Comparison of ENCODE assay signal across 9 mouse cellular contexts in the genomic region with DNA sequence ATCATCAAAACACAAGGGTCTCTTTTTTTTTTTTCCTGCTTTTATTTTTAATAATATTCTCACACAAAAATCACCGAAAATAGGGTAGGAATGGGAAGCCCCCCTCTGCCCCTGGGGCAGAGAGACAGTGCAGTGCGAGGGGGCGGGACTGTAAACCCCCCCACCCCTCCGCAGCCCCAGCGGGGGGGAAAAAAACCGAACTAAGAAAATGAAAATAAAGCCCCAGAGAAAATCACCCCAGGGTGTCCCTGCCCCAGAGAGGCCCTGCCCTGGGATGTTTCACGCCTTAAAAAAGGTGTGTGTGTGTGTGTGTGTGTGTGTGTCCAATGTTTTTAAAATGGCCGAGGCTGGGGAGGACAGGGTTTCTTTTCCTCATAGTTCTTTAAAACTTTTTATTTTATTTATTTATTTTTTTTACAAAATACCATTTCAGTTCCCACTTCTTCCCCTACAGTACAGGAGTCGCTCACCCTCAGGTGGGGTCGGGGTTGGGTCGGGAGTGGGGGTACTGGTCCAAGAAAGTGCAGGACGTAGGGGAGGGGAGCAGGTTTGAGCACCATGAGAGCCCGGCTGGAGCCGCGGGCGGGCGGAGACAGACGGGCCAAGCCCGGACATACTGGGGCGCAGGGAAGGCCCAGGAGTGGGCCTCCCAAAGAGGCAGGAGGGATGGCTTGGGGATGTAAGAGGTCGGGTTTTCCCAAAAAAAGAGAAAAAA. TPM values are rescaled to one million over a fixed set of nuclear protein-coding genes. Genes with fewer than 3 reads are reported as not detected.
DNase-seq lines count a peak whose midpoint lies in the region; ATAC-seq and TF ChIP-seq lines count a peak whose summit lies in the region.
"Had no signal": no experiment of that assay in that cellular context is flagged by ENCODE, and none has a peak within 500 bp of the region (broad histone marks: within the 10 kb centered on the region; RNA-seq: fewer than 3 reads in every experiment).

No protein-coding gene starts in this region.

- H3K4me1 ChIP-seq in heart, embryonic 10.5 days: peaks cover 57% of the 10 kb centered on the region
- no peaks in the 10 kb centered on the region; the same call in 1 of the 2 replicates for H3K4me1 ChIP-seq in brown adipose tissue, adult 24 weeks (ENCODE audit: control insufficient read depth, insufficient read depth, insufficient read length, low read length)
- H3K4me1 ChIP-seq in forebrain, postnatal 0 days (ENCODE audit: insufficient read depth): peaks cover 10% of the 10 kb centered on the region; the same call in 1 of the 2 replicates
- peaks cover 52% of the 10 kb centered on the region for H3K4me1 ChIP-seq in liver, embryonic 12.5 days

- no peaks in the 10 kb centered on the region for H3K9me3 ChIP-seq in heart, embryonic 10.5 days
- no peaks in the 10 kb centered on the region for H3K9me3 ChIP-seq in forebrain, postnatal 0 days (ENCODE audit: low read length)
- H3K9me3 ChIP-seq in liver, embryonic 12.5 days (replicated peaks): no peaks in the 10 kb centered on the region

- WGBS in heart, embryonic 10.5 days: 13% methylated on average over 21 of the region's 21 CpGs
- WGBS in forebrain, postnatal 0 days: 34% methylated on average over 21 of the region's 21 CpGs
- WGBS in liver, embryonic 12.5 days (ENCODE audit: insufficient replicate concordance): 43% methylated on average over 21 of the region's 21 CpGs

- peaks cover 10% of the 10 kb centered on the region for H3K27me3 ChIP-seq in heart, embryonic 10.5 days (ENCODE audit: insufficient read depth, poor library complexity, severe bottlenecking)
- no peaks in the 10 kb centered on the region for H3K27me3 ChIP-seq in forebrain, postnatal 0 days (ENCODE audit: insufficient read depth, low read length)
- H3K27me3 ChIP-seq in liver, embryonic 12.5 days (replicated peaks): peaks cover 8% of the 10 kb centered on the region; the same call in 1 of the 2 replicates
- H3K27me3 ChIP-seq: Patski had no signal

- no peak for DNase-seq in heart, embryonic 10.5 days (ENCODE audit: low spot score)
- no peak for DNase-seq in heart, postnatal 10 days
- DNase-seq in forebrain, postnatal 0 days: no peak
- DNase-seq in adrenal gland, adult 18-20 months (ENCODE audit: low spot score in 2 of 2): no peak
- DNase-seq in spleen, adult 18-20 months: no peak
- DNase-seq in right cerebral cortex, postnatal 36 days (ENCODE audit: low spot score in 2 of 2): no peak

- H3K9ac ChIP-seq in forebrain, postnatal 0 days: no peak overlapping the region
- H3K9ac ChIP-seq in liver, embryonic 12.5 days: peak overlapping the region; percentile 59; the same call in 1 of the 2 replicates

- H3K4me2 ChIP-seq in forebrain, postnatal 0 days (ENCODE audit: low read depth): no peak overlapping the region
- peak overlapping the region; percentile 94 for H3K4me2 ChIP-seq in liver, embryonic 12.5 days

- no peak for ATAC-seq in forebrain, postnatal 0 days
- no peak for ATAC-seq in liver, embryonic 12.5 days
- ATAC-seq: Patski had no signal

- intact Hi-C loops in heart, postnatal 10 days (cut with DNase I): no loop called here

- peaks cover 43% of the 10 kb centered on the region for H3K36me3 ChIP-seq in heart, embryonic 10.5 days
- peaks cover 43% of the 10 kb centered on the region for H3K36me3 ChIP-seq in forebrain, postnatal 0 days (ENCODE audit: insufficient read depth)
- H3K36me3 ChIP-seq in liver, embryonic 12.5 days: peaks cover 43% of the 10 kb centered on the region

- peak overlapping the region; percentile 77 for H3K4me3 ChIP-seq in heart, embryonic 10.5 days
- peak overlapping the region; percentile 85 for H3K4me3 ChIP-seq in brown adipose tissue, adult 24 weeks (ENCODE audit: insufficient read depth, low read depth, low read length)
- H3K4me3 ChIP-seq in forebrain, postnatal 0 days (ENCODE audit: low read depth, low read length): no peak overlapping the region
- H3K4me3 ChIP-seq in liver, embryonic 12.5 days: peak overlapping the region; percentile 79; the same call in 1 of the 2 replicates

- peak overlapping the region; percentile 99 for H3K27ac ChIP-seq in heart, embryonic 10.5 days
- peak overlapping the region; percentile 55 for H3K27ac ChIP-seq in brown adipose tissue, adult 24 weeks (replicated peaks; ENCODE audit: low read depth, low read length)
- H3K27ac ChIP-seq in forebrain, postnatal 0 days (ENCODE audit: low read depth, low read length): peak overlapping the region; percentile 41; the same call in 1 of the 2 replicates
- H3K27ac ChIP-seq in liver, embryonic 12.5 days: peak overlapping the region; percentile 95

- TF ChIP-seq CTCF in forebrain, postnatal 0 days (IDR thresholded peaks at IDR 0.05; ENCODE audit: low read depth): no peak

RNA-seq across cellular contexts. Expression of a gene that starts 0.6 kb away (rescaled TPM):
- polyA plus RNA-seq in heart, embryonic 10.5 days (2016; fragmentation: Nextera tagmentation; extraction: Ambion mirVana): 38.9 and 52.5 TPM in 2 replicates
- total RNA-seq in heart, postnatal 10 days (2021): 10 to 100 TPM; 53.3 to 54.0 TPM
- 4.1 and 8.3 TPM in 2 replicates for polyA plus RNA-seq in brown adipose tissue, adult 24 weeks (2012; ENCODE audit: insufficient read depth, insufficient read length, missing spikeins)
- 2.0 and 2.4 TPM in 2 replicates for total RNA-seq in forebrain, postnatal 0 days (2014; rRNA removed)
- 6.8 and 7.7 TPM in 2 replicates for polyA plus RNA-seq in forebrain, postnatal 0 days (2015; fragmentation: Nextera tagmentation; extraction: Ambion mirVana)
- 14.4 and 15.4 TPM in 2 replicates for polyA plus RNA-seq in liver, embryonic 12.5 days (2016; fragmentation: Nextera tagmentation; extraction: Ambion mirVana)
- total RNA-seq in adrenal gland, adult 18-20 months (2021): 1 to 10 TPM; 7.9 to 8.8 TPM

RNA-seq across cellular contexts. Expression of a gene that starts 3.2 kb away (rescaled TPM):
- polyA plus RNA-seq in heart, embryonic 10.5 days (2016; fragmentation: Nextera tagmentation; extraction: Ambion mirVana): 27.4 and 31.8 TPM in 2 replicates
- total RNA-seq in heart, postnatal 10 days (2021): 10 to 100 TPM; 27.5 to 30.2 TPM
- polyA plus RNA-seq in brown adipose tissue, adult 24 weeks (2012; ENCODE audit: insufficient read depth, insufficient read length, missing spikeins): 16.1 and 18.9 TPM in 2 replicates
- total RNA-seq in forebrain, postnatal 0 days (2014; rRNA removed): 21.1 and 28.9 TPM in 2 replicates
- polyA plus RNA-seq in forebrain, postnatal 0 days (2015; fragmentation: Nextera tagmentation; extraction: Ambion mirVana): 17.0 and 24.2 TPM in 2 replicates
- polyA plus RNA-seq in liver, embryonic 12.5 days (2016; fragmentation: Nextera tagmentation; extraction: Ambion mirVana): 15.1 and 15.7 TPM in 2 replicates
- total RNA-seq in adrenal gland, adult 18-20 months (2021): 10 to 100 TPM; 41.3 to 50.2 TPM

RNA-seq across cellular contexts. Expression of a gene that starts 3.4 kb away (rescaled TPM):
- polyA plus RNA-seq in heart, embryonic 10.5 days (2016; fragmentation: Nextera tagmentation; extraction: Ambion mirVana): 158 and 165 TPM in 2 replicates
- total RNA-seq in heart, postnatal 10 days (2021): 10 to 100 TPM; 94.1 to 95.0 TPM
- polyA plus RNA-seq in brown adipose tissue, adult 24 weeks (2012; ENCODE audit: insufficient read depth, insufficient read length, missing spikeins): 249 and 290 TPM in 2 replicates
- total RNA-seq in forebrain, postnatal 0 days (2014; rRNA removed): 47.7 and 59.2 TPM in 2 replicates
- polyA plus RNA-seq in forebrain, postnatal 0 days (2015; fragmentation: Nextera tagmentation; extraction: Ambion mirVana): 125 and 141 TPM in 2 replicates
- 111 and 119 TPM in 2 replicates for polyA plus RNA-seq in liver, embryonic 12.5 days (2016; fragmentation: Nextera tagmentation; extraction: Ambion mirVana)
- total RNA-seq in adrenal gland, adult 18-20 months (2021): 100 to 1,000 TPM; 139 to 162 TPM

RNA-seq across cellular contexts. Expression of a gene that starts 14.8 kb away (rescaled TPM):
- polyA plus RNA-seq in heart, embryonic 10.5 days (2016; fragmentation: Nextera tagmentation; extraction: Ambion mirVana): 20.9 and 26.9 TPM in 2 replicates
- total RNA-seq in heart, postnatal 10 days (2021): 10 to 100 TPM; 48.3 to 52.2 TPM
- 13.9 and 16.9 TPM in 2 replicates for polyA plus RNA-seq in brown adipose tissue, adult 24 weeks (2012; ENCODE audit: insufficient read depth, insufficient read length, missing spikeins)
- 10.2 and 15.0 TPM in 2 replicates for total RNA-seq in forebrain, postnatal 0 days (2014; rRNA removed)
- 18.1 and 30.2 TPM in 2 replicates for polyA plus RNA-seq in forebrain, postnatal 0 days (2015; fragmentation: Nextera tagmentation; extraction: Ambion mirVana)
- 7.1 and 7.5 TPM in 2 replicates for polyA plus RNA-seq in liver, embryonic 12.5 days (2016; fragmentation: Nextera tagmentation; extraction: Ambion mirVana)
- total RNA-seq in adrenal gland, adult 18-20 months (2021): 10 to 100 TPM; 32.7 to 34.8 TPM

RNA-seq across cellular contexts. Expression of a gene that starts 29.4 kb away (rescaled TPM):
- polyA plus RNA-seq in heart, embryonic 10.5 days (2016; fragmentation: Nextera tagmentation; extraction: Ambion mirVana): 15.8 and 26.5 TPM in 2 replicates
- 10 to 100 TPM; 62.0 to 66.7 TPM for total RNA-seq in heart, postnatal 10 days (2021)
- 19.4 and 27.0 TPM in 2 replicates for polyA plus RNA-seq in brown adipose tissue, adult 24 weeks (2012; ENCODE audit: insufficient read depth, insufficient read length, missing spikeins)
- 356 and 381 TPM in 2 replicates for total RNA-seq in forebrain, postnatal 0 days (2014; rRNA removed)
- 55.3 and 74.7 TPM in 2 replicates for polyA plus RNA-seq in forebrain, postnatal 0 days (2015; fragmentation: Nextera tagmentation; extraction: Ambion mirVana)
- 4.7 and 6.4 TPM in 2 replicates for polyA plus RNA-seq in liver, embryonic 12.5 days (2016; fragmentation: Nextera tagmentation; extraction: Ambion mirVana)
- 100 to 1,000 TPM in 1 of 2 experiments, 10 to 100 TPM in 1; 87.6 to 109 TPM for total RNA-seq in adrenal gland, adult 18-20 months (2021)

Comparison
In these comparisons a context has a peak if more than half of its experiments do, and no peak if none do; other contexts are left out.
1. H3K27ac ChIP-seq: peak in every context shown above with its lines; median percentile 99 in heart, embryonic 10.5 days; 95 in liver, embryonic 12.5 days; 55 in brown adipose tissue, adult 24 weeks; 41 in forebrain, postnatal 0 days.